Comparison of ENCODE assay signal across 24 mouse cellular contexts in the genomic region with DNA sequence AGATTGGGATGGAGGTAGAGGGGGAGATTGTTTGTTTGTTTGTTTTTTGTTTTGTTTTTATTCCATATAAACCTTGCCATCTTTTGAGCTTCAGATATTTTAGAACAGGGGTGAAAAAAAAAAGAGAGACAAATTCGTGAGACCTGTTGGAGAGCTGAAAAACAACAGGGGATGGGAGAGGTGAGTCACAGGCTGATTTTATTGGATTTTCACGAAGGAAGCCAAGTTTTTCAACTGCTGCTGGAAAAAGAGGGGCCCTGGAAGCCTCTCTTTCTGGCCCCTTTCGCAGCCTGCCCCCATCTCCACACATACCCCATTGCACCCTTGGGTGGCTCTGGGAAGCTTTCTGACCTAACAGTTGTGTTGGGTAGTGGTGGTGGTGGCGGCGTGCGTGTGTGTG. TPM values are rescaled to one million over a fixed set of nuclear protein-coding genes. Genes with fewer than 3 reads are reported as not detected.
DNase-seq lines count a peak whose midpoint lies in the region; ATAC-seq and TF ChIP-seq lines count a peak whose summit lies in the region.
"Had no signal": no experiment of that assay in that cellular context is flagged by ENCODE, and none has a peak within 500 bp of the region (broad histone marks: within the 10 kb centered on the region; RNA-seq: fewer than 3 reads in every experiment).

No protein-coding gene starts in this region.

- no peak for ATAC-seq in forebrain, embryonic 11.5 days (replicated peaks; ENCODE audit: low FRiP score)
- no peak for ATAC-seq in midbrain, embryonic 16.5 days
- ATAC-seq: forebrain, embryonic 14.5 days; forebrain, embryonic 16.5 days had no signal

- no peak for TF ChIP-seq CTCF in ES-Bruce4 (IDR thresholded peaks at IDR 0.05; ENCODE audit: low read depth, low read length)

- no peak for TF ChIP-seq POLR2A in ES-Bruce4 (IDR thresholded peaks at IDR 0.05; ENCODE audit: insufficient read depth, low read length)

- H3K36me3 ChIP-seq in forebrain, embryonic 10.5 days (replicated peaks) = peaks cover 31% of the 10 kb centered on the region
- no peaks in the 10 kb centered on the region for H3K36me3 ChIP-seq in forebrain, embryonic 11.5 days (ENCODE audit: control insufficient read depth, insufficient read depth, low read length)
- peaks cover 21% of the 10 kb centered on the region for H3K36me3 ChIP-seq in midbrain, embryonic 10.5 days
- H3K36me3 ChIP-seq in midbrain, embryonic 16.5 days (ENCODE audit: control insufficient read depth, insufficient read depth, low read length) = no peaks in the 10 kb centered on the region; the same call in 1 of the 2 replicates
- H3K36me3 ChIP-seq in ES-Bruce4 (ENCODE audit: control insufficient read depth, insufficient read depth, low read length, poor library complexity, severe bottlenecking) = no peaks in the 10 kb centered on the region

- H3K9me3 ChIP-seq in forebrain, embryonic 10.5 days = no peaks in the 10 kb centered on the region
- H3K9me3 ChIP-seq in forebrain, embryonic 11.5 days (ENCODE audit: control insufficient read depth, low read length) = no peaks in the 10 kb centered on the region
- no peaks in the 10 kb centered on the region for H3K9me3 ChIP-seq in midbrain, embryonic 10.5 days (replicated peaks)
- no peaks in the 10 kb centered on the region for H3K9me3 ChIP-seq in midbrain, embryonic 16.5 days (replicated peaks; ENCODE audit: control insufficient read depth, low read length, poor library complexity, severe bottlenecking)
- no peaks in the 10 kb centered on the region for H3K9me3 ChIP-seq in ES-Bruce4 (replicated peaks; ENCODE audit: control insufficient read depth, insufficient read depth, low read length, poor library complexity, severe bottlenecking)
- H3K9me3 ChIP-seq: embryonic facial prominence, embryonic 13.5 days; embryonic facial prominence, embryonic 15.5 days; forebrain, embryonic 12.5 days had no signal

- H3K27me3 ChIP-seq in forebrain, embryonic 10.5 days (ENCODE audit: poor library complexity, severe bottlenecking) = peaks cover 2% of the 10 kb centered on the region
- H3K27me3 ChIP-seq in forebrain, embryonic 11.5 days (ENCODE audit: control insufficient read depth, insufficient read depth, low read length) = no peaks in the 10 kb centered on the region
- 0 out of 2 replicates have a peak, but pooled peaks cover 1% of the 10 kb centered on the region for H3K27me3 ChIP-seq in midbrain, embryonic 10.5 days (ENCODE audit: low read depth, poor library complexity, severe bottlenecking)
- H3K27me3 ChIP-seq in midbrain, embryonic 16.5 days (ENCODE audit: control insufficient read depth, insufficient read depth, low read depth, low read length) = no peaks in the 10 kb centered on the region
- no peaks in the 10 kb centered on the region for H3K27me3 ChIP-seq in ES-Bruce4 (ENCODE audit: control insufficient read depth, insufficient read depth, low read length, poor library complexity, severe bottlenecking)
- H3K27me3 ChIP-seq: embryonic facial prominence, embryonic 13.5 days; embryonic facial prominence, embryonic 15.5 days; forebrain, embryonic 12.5 days had no signal

- H3K4me2 ChIP-seq in forebrain, embryonic 11.5 days (ENCODE audit: low read depth, low read length, severe bottlenecking) = no peak overlapping the region
- H3K4me2 ChIP-seq in midbrain, embryonic 16.5 days (ENCODE audit: low read length) = no peak overlapping the region
- H3K4me2 ChIP-seq: embryonic facial prominence, embryonic 13.5 days; embryonic facial prominence, embryonic 15.5 days; forebrain, embryonic 12.5 days had no signal

- H3K27ac ChIP-seq in forebrain, embryonic 10.5 days = peak overlapping the region; percentile 56
- no peak overlapping the region for H3K27ac ChIP-seq in forebrain, embryonic 11.5 days (ENCODE audit: low read depth, low read length)
- H3K27ac ChIP-seq in midbrain, embryonic 10.5 days (replicated peaks) = peak overlapping the region; percentile 81
- no peak overlapping the region for H3K27ac ChIP-seq in midbrain, embryonic 16.5 days (ENCODE audit: low read length)
- peak overlapping the region; percentile 88 for H3K27ac ChIP-seq in ES-Bruce4 (ENCODE audit: insufficient read depth, low read length)
- H3K27ac ChIP-seq: embryonic facial prominence, embryonic 13.5 days; embryonic facial prominence, embryonic 15.5 days; forebrain, embryonic 12.5 days had no signal

- no peak for TF ChIP-seq EP300 in ES-Bruce4 (IDR thresholded peaks at IDR 0.05; ENCODE audit: insufficient read depth, low read depth, low read length)

- H3K9ac ChIP-seq in forebrain, embryonic 11.5 days (ENCODE audit: low read length) = no peak overlapping the region
- no peak overlapping the region for H3K9ac ChIP-seq in midbrain, embryonic 16.5 days (ENCODE audit: low read depth, low read length)
- 0 out of 2 replicates have a peak overlapping the region, but pooled peaks have one; percentile 20 for H3K9ac ChIP-seq in ES-Bruce4 (ENCODE audit: low read depth, poor library complexity, severe bottlenecking)
- H3K9ac ChIP-seq: embryonic facial prominence, embryonic 13.5 days; embryonic facial prominence, embryonic 15.5 days; forebrain, embryonic 12.5 days had no signal

- peaks cover 50% of the 10 kb centered on the region for H3K4me1 ChIP-seq in forebrain, embryonic 10.5 days
- H3K4me1 ChIP-seq in forebrain, embryonic 11.5 days (replicated peaks; ENCODE audit: control insufficient read depth, insufficient read depth, low read length) = 0 out of 2 replicates have a peak, but pooled peaks cover 2% of the 10 kb centered on the region
- H3K4me1 ChIP-seq in midbrain, embryonic 10.5 days = peaks cover 56% of the 10 kb centered on the region
- H3K4me1 ChIP-seq in midbrain, embryonic 16.5 days (ENCODE audit: control insufficient read depth, insufficient read depth, low read length) = 0 out of 2 replicates have a peak, but pooled peaks cover 3% of the 10 kb centered on the region
- H3K4me1 ChIP-seq in ES-Bruce4 (ENCODE audit: control insufficient read depth, insufficient read depth, low read length) = peaks cover 19% of the 10 kb centered on the region
- H3K4me1 ChIP-seq: embryonic facial prominence, embryonic 15.5 days had no signal

- WGBS in forebrain, embryonic 10.5 days = 41% methylated on average over 6 of the region's 6 CpGs
- whole genome bisulfite sequencing in forebrain, embryonic 11.5 days = 42% methylated on average over 6 of the region's 6 CpGs
- WGBS in midbrain, embryonic 10.5 days = 33% methylated on average over 6 of the region's 6 CpGs
- WGBS in midbrain, embryonic 16.5 days = 43% methylated on average over 6 of the region's 6 CpGs

- H3K4me3 ChIP-seq in forebrain, embryonic 10.5 days = no peak overlapping the region
- no peak overlapping the region for H3K4me3 ChIP-seq in forebrain, embryonic 11.5 days (ENCODE audit: low read depth, low read length)
- no peak overlapping the region for H3K4me3 ChIP-seq in midbrain, embryonic 10.5 days
- no peak overlapping the region for H3K4me3 ChIP-seq in midbrain, embryonic 16.5 days (ENCODE audit: low read depth, low read length)
- no peak overlapping the region for H3K4me3 ChIP-seq in ES-Bruce4 (ENCODE audit: low read depth, low read length)
- H3K4me3 ChIP-seq: embryonic facial prominence, embryonic 13.5 days; embryonic facial prominence, embryonic 15.5 days; erythroblast, embryonic 14.5 days; forebrain, embryonic 12.5 days had no signal

- DNase-seq in forebrain, embryonic 10.5 days (ENCODE audit: extremely low spot score, low spot score) = no peak
- DNase-seq in forebrain, embryonic 11.5 days (ENCODE audit: low spot score) = no peak
- DNase-seq in midbrain, embryonic 10.5 days (ENCODE audit: low spot score) = no peak
- peak; percentile 74 for DNase-seq in NIH3T3 (ENCODE audit: low read depth)
- no peak for DNase-seq in ovary, postnatal 36 days (ENCODE audit: low spot score)
- no peak for DNase-seq in layer of hippocampus, adult 18-20 months (ENCODE audit: low spot score in 2 of 2)
- DNase-seq: adrenal gland, adult 2 months; adrenal gland, postnatal 10 days; adrenal gland, postnatal 25 days; cerebellum, adult 11 months; cerebellum, adult 18-20 months; cerebellum, adult 8-10 months; cerebellum, adult 9-11 months; cerebellum, postnatal 14 days; cerebellum, postnatal 36 days; embryo, embryonic 11 days had no signal

RNA-seq across cellular contexts. Expression of gene Gnas, which starts 22.3 kb away (rescaled TPM):
- polyA plus RNA-seq in forebrain, embryonic 10.5 days (2016; fragmentation: Nextera tagmentation; extraction: Ambion mirVana) = 880 and 928 TPM in 2 replicates
- 1,123 and 1,194 TPM in 2 replicates for polyA plus RNA-seq in forebrain, embryonic 11.5 days (2014; fragmentation: Nextera tagmentation; extraction: Ambion mirVana)
- polyA plus RNA-seq in midbrain, embryonic 10.5 days (2016; fragmentation: Nextera tagmentation; extraction: Ambion mirVana) = 1,043 and 1,067 TPM in 2 replicates
- 1,445 and 1,454 TPM in 2 replicates for polyA plus RNA-seq in midbrain, embryonic 16.5 days (2015; fragmentation: Nextera tagmentation; extraction: Ambion mirVana)
- 394 and 424 TPM in 2 replicates for polyA plus RNA-seq in ES-Bruce4 (2011; ENCODE audit: insufficient read depth, insufficient read length, low read depth, missing spikeins)
- total RNA-seq in layer of hippocampus, adult 18-20 months (2021) = 1,000 to 10,000 TPM; 1,915 to 1,929 TPM

Comparison
In these comparisons a context has a peak if more than half of its experiments do, and no peak if none do; other contexts are left out.
1. H3K27ac ChIP-seq: peak in forebrain, embryonic 10.5 days (single experiment), midbrain, embryonic 10.5 days (single experiment) and ES-Bruce4 (single experiment); none in forebrain, embryonic 11.5 days (single experiment) and midbrain, embryonic 16.5 days (single experiment).